Mouse (Mus musculus) embryo, embryonic 11 days (tissue): Measurements from ENCODE around the gene Hdgfl2.

Experiments used
- DNase-seq: peaks from one replicate; pipeline ENCODE4 v3.0.0-alpha.2; 2015

Hdgfl2 gene

DNA sequence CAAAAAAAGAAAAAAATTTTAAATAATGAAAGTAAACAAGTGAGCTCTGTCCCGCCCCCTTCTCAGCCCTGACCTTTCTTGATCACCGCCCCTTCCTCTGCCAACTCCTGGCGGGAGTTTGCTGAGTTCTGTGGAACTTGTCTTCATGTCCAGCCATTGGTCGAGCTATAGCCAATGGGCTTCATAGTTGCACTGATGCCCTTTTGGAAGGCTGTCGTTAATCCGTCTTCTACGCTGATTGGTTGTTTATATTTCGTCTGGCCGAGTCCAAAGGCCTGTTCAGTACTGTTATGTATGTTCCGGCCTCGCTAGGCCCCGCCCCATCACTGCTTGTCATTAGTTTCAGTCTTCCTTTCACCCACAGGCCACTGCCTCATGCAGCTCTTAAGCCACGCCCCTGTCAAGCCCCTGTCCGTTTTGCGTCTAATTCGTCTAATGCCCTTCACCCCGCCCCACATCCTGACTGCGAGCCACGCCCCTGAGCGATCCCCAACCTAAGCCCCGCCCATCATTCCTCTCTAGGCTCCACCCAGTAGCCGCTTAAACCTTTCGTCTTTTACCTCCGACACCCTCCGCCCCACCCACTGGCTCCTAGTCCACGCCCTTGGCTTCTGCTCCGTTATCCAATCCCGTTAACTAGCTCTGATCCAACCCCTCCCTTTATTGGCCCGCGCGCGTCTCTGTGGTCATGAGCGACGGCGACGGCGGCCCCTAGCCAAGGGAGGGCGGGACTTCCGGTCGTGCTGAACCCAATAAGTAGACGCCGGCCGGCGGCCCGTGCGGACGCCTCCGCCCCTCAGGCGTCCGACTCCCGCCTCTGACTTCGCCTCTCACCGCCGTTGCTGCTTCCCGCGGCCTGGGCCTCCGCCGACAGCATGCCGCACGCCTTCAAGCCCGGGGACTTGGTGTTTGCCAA lies at the start of gene Hdgfl2:
Hdgfl2 (plus strand) TSS at position 755 of the 916 bp plus-strand sequence.
- DNase-seq = peak; percentile 100

GRCm38 (mm10) chr17:56030238-56030870 lies 49.1 kb upstream of the Hdgfl2 start:
- DNase-seq = no peak

- no peak for DNase-seq
These were observed 48.5 kb upstream of the Hdgfl2 start for GRCm38 (mm10) chr17:56030919-56031318.

DNA sequence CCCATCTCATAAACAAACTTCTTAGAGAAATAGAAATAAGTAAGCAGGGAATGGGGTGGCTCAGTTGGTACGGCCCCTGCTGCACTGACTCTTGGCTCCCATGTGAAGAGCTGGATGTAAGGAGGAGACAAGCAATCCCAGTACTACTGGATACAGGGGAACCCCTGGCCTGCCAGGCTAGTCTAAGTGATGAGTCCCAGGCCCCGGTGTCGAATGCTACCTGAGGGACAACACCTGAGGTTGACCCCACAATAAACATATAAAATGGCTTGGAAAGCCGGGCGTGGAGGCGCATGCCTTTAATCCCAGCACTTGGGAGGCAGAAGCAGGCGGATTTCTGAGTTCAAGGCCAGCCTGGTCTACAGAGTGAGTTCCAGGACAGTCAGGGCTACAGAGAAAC lies 48.0 kb upstream of the Hdgfl2 start:
- no peak for DNase-seq

DNA sequence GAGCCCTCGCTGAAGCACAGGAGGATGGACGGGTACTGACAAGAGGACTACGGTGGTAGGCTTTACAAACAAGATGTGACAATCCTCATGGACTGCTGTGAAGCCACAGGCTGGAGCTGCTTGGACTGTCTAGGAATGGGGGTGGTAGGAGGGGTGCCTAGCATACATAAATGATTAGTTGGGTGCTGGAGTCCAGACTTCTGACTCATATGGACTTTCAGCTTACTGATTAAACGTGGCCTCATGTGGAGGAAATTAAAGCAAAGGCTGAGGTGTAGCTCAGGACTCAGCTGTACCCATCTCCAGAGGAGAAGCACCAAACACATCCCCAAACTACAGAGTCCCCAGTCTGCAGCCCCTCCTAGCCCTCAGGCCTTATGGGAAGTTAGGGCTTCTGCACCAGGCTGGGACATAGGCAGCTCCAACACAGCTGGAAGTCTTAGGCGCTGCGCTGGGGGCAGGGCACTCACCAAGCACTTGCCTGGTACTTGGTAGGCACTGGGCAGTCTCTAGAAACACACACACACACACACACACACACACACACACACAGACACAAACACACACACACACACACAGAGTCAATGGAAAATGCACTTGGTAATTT lies 47.2 kb upstream of the Hdgfl2 start:
- DNase-seq = no peak

DNA sequence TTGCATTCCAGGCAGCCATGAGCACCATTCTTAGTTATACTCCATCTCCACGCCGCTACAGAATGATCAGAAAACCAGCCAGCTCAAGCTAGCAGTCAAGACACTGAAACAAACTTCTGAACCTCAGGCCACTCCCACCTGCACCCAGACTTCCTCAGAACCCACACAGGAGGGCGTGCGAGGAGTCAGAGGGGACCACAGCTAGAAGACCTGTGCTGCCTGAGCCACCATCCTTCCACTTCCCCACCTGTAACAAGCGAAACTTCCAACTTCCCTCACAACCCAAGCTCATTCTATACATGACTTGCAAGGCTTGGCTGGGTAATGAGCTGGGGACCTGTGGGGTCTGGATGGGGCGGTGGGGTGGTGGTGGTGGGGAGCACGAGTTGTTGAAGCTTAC lies 46.6 kb upstream of the Hdgfl2 start:
- no peak for DNase-seq

DNA sequence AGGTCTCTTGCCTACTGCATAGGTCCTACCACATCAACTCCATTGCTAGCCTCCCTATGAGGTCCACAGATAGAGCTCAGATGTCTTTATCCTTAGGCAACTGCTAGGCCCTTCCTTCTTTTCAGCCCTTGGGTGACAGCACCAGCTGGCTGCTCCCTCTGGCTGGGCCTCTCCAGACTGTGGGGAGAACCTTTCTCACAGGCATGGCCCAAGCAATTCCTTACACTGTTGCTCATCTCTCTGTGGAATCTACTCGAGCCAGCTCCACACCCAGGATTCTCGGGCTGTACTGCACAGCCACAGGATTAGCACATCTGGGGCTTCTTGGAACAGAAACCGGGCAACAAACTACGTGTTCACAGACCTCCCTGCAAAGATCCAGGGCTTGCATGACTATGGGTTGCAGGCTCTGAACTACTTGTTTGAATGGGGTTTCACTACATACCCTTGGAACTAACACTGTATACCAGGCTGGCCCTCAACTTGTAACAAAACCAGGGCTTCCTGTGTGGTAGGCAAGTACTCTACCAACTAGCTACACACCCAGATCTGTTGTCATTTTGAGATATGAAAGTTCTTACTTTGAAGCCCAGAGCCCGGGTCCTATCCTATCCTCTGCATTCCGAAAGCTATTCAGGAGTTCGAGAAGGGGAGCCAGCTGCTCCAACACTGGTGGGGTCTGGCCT lies 45.3 kb upstream of the Hdgfl2 start:
- no peak for DNase-seq

DNA sequence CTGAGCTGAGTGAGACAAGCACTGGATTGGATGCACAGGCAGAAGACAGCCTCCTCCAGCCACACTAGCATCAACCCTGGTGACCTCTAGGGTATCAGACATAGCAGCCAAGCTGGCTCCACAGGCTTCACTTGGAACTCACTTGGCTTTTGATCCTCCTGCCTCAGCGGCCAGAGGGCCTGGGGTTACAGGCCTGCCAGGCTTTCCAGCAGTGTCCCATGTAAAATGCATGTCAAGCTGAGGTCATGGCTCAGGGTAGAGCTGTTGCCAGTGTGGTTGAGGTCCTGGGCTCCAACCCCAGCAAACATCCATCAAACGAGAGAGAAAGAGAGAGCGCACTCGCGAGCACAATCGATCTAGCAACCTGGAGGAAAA lies 44.7 kb upstream of the Hdgfl2 start:
- DNase-seq = no peak

GRCm38 (mm10) chr17:56035216-56035615 lies 44.2 kb upstream of the Hdgfl2 start:
- no peak for DNase-seq

DNA sequence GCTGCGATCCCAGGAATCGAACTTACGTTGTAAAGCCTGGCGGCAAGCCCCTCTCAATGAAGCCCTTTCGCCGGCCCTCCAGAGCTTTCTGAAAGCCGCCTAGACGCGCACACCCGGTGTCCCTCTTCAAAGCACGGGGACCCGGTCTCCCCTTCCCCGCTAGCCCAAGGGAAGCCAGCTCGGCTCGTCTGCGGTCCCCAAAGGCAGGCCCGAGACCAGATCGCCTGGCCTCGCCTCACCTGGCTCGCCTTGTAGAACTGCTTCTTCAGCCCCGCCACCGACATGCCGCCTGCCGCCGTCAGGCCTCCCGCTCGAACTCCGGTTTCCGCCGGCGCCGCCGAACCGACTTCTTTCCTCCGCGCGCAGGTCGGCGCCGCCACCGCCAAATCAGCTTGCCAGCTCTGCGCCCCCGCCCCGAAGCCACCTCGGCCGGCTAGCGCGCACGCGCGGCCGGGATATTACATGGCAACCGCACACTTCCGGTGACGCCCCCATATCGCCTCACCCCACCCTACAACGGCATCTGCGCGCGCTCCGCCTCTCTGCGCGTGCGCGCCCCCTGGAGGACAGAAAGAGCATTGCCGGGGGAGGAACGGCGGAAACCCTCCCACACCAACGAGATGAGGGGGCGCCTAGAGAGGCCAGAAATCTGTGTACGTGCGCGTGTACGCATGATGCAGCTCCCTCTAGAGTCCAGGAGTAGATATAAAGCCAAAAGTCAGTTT lies 43.1 kb upstream of the Hdgfl2 start, which contains the start of gene Sh3gl1:
Sh3gl1 (minus strand) TSS at position 460 of the 725 bp plus-strand sequence.
- peak; percentile 99 for DNase-seq

DNA sequence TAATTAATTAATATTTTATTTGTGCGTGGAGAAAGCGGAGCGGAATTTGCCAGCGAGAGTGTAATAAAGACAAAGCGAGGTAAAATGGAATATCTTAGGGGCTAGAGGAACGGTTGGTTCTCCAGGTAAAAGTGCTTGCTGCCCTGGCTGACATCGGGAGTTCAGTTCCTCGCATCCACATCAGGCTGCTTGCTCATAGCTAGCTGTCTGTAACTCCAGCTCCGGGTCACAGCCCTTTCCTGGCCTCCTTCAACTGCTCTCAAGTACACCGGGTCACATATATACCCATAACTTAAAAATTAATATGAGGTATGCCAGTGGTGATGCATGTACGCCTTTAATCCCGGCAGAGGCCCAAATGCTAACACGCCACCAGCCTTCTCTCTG lies 42.5 kb upstream of the Hdgfl2 start:
- DNase-seq = no peak

GRCm38 (mm10) chr17:56038583-56039261 lies 40.7 kb upstream of the Hdgfl2 start:
- DNase-seq = no peak

DNA sequence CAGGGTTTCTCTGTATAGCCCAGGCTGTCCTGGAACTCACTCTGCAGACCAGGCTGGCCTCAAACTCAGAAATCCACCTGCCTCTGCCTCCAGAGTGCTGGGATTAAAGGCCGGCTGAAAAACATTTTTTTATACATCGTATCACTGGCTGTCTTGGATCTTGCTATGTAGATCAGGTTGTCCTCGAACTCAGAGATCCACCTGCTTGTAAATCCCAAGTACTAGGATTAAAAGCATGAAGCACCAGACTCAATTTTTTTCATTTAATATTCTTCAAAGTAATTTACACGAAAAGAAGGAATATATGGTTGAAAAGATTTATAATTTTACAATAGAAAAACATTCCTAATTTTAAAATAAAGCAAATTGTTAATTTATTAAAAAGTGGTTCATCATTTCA lies 40.1 kb upstream of the Hdgfl2 start:
- no peak for DNase-seq

DNA sequence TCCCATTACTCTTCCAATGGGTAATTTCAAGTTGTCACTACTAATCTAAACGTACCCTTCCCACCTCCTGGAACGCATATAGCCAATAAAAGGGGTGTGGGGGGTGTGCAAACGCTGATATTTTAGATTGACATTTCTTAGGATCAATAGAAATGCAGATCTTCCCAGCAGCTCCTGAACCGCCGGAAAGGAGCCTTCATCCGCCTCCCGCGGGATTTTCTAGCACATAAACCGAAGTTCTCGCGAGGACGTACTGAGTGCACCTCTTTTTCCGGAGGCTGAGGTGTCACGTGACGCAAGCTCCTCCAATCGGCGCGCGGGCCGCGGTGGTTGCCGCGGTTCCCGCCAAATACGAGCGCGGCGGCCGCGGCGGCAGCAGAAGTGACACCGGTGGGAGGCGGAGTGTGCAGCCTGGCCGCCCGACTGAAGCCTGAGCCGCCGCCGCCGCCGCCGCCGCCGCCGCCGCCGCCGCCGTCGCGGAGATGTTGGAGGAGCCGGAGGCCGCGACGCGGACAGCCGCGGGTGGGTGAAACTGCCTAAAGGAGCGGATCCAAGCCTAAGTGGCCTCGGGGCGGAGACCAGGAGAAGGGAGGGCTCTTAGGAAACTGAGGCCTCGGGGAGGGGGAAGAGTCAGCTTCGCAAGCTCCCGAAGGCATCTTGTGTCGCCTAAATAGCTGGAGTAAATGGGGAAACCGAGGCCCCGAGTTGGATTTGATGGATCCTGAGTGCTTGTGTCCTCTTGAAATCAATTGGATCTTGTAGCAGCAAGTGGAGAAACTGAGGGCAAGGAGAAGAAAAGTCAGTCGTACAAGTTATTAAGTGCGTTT lies 39.2 kb upstream of the Hdgfl2 start, which contains the start of gene Chaf1a:
Chaf1a (plus strand) TSS at position 410 of the 827 bp plus-strand sequence.
- DNase-seq = peak; percentile 100

DNA sequence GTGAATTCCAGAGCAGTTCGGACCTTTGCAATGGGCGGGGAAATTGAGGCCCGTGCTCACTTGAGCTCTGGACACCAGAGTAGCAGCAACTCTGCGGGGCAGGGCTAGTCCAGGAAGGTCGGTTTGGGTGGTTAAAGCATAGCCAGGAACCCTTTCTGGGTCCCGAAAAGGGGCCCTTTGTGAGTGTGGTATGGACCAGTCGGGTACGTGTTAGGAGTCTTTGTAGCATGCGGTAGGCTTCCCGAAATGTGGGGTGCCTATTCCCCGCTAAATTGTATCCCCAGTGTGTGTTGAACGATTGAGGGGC lies 38.6 kb upstream of the Hdgfl2 start:
- peak; percentile 32 for DNase-seq

- DNase-seq = no peak
These were observed 28.1 kb upstream of the Hdgfl2 start for GRCm38 (mm10) chr17:56051369-56051768.

DNA sequence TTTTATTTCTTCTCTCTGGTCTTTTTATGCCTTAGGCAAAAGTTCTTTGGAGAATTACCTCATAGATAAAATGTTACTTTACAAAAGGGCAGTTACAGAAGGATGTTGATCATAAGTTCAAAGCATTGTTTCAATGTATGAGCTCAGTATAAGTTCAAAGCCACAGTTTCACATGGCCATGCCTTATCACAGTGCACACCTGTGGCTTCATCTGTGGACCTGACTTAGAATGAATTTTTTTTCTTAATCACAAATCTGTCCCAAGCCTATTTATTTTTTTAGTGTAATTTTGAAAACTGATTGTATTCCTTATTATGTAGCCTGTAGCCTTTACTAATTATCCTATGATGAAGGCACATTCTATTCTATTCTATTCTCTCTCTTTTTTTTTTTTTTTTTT lies 24.5 kb upstream of the Hdgfl2 start:
- no peak for DNase-seq

GRCm38 (mm10) chr17:56055945-56056678 lies 23.3 kb upstream of the Hdgfl2 start:
- DNase-seq = no peak

GRCm38 (mm10) chr17:56057381-56058120 lies 21.9 kb upstream of the Hdgfl2 start:
- DNase-seq = no peak

GRCm38 (mm10) chr17:56062081-56062480 lies 17.4 kb upstream of the Hdgfl2 start:
- no peak for DNase-seq
